Mouse (Mus musculus) mature B cell (primary cell): ENCODE data around the gene Pcyt2.

Source experiments
- in situ Hi-C: fragments of 300-500 bp; cut with MboI; formaldehyde crosslinking; loops from 2 replicates; pipeline ENCODE4 v1.14.3; 2019

Pcyt2 gene

GRCm38 (mm10) chr11:120618619-120619535 is 1.1 kb upstream of the Pcyt2 start:
- in situ Hi-C loops = no loop called here

GRCm38 (mm10) chr11:120616617-120617294 is 980 bp downstream of the Pcyt2 start:
- in situ Hi-C loops = no loop called here

- in situ Hi-C loops = no loop called here
Observed at GRCm38 (mm10) chr11:120615606-120616203, 2.0 kb downstream of the Pcyt2 start.

GRCm38 (mm10) chr11:120615167-120615566 is 2.6 kb downstream of the Pcyt2 start:
- in situ Hi-C loops = no loop called here

- in situ Hi-C loops = no loop called here
Observed at GRCm38 (mm10) chr11:120613976-120614375, 3.8 kb downstream of the Pcyt2 start.

- in situ Hi-C loops = no loop called here
Observed at GRCm38 (mm10) chr11:120613481-120613972, 4.2 kb downstream of the Pcyt2 start.

- in situ Hi-C loops = no loop called here
Observed at GRCm38 (mm10) chr11:120612763-120613162, 5.0 kb downstream of the Pcyt2 start.

- in situ Hi-C loops = no loop called here
Observed at GRCm38 (mm10) chr11:120610477-120611046, 7.2 kb downstream of the Pcyt2 start.

GRCm38 (mm10) chr11:120609250-120609649 is 8.5 kb downstream of the Pcyt2 start:
- in situ Hi-C loops = no loop called here

- in situ Hi-C loops = no loop called here
Observed at GRCm38 (mm10) chr11:120608241-120609034, 9.3 kb downstream of the Pcyt2 start, which contains the start of gene Npb. Gene Npb (plus strand): TSS chr11:120608477.

GRCm38 (mm10) chr11:120606764-120607163 is 11.0 kb downstream of the Pcyt2 start:
- in situ Hi-C loops = no loop called here

GRCm38 (mm10) chr11:120605667-120606066 is 12.1 kb downstream of the Pcyt2 start:
- in situ Hi-C loops = no loop called here

GRCm38 (mm10) chr11:120603545-120603944 is 14.2 kb downstream of the Pcyt2 start:
- in situ Hi-C loops = no loop called here

GRCm38 (mm10) chr11:120600716-120601115 is 17.0 kb downstream of the Pcyt2 start:
- in situ Hi-C loops = no loop called here

- in situ Hi-C loops = no loop called here
Observed at GRCm38 (mm10) chr11:120598990-120599549, 18.7 kb downstream of the Pcyt2 start.

- in situ Hi-C loops = no loop called here
Observed at GRCm38 (mm10) chr11:120598283-120598989, 19.3 kb downstream of the Pcyt2 start, which contains the start of the genes Alyref and Anapc11. Gene Alyref (minus strand): TSS chr11:120598365. Gene Anapc11 (plus strand): TSS chr11:120598421.

GRCm38 (mm10) chr11:120597240-120598235 is 20.2 kb downstream of the Pcyt2 start:
- in situ Hi-C loops = no loop called here

GRCm38 (mm10) chr11:120588531-120588930 is 29.2 kb downstream of the Pcyt2 start:
- in situ Hi-C loops = no loop called here

GRCm38 (mm10) chr11:120583937-120584336 is 33.8 kb downstream of the Pcyt2 start:
- in situ Hi-C loops = no loop called here
